Mouse (Mus musculus): ENCODE measurements around the gene Wdfy3.
"Not testable (repeated sequence)": the region's sequence is repeated elsewhere in the genome, so short reads cannot be mapped to it uniquely, and the experiment has no call there.

The Wdfy3 gene

DNA sequence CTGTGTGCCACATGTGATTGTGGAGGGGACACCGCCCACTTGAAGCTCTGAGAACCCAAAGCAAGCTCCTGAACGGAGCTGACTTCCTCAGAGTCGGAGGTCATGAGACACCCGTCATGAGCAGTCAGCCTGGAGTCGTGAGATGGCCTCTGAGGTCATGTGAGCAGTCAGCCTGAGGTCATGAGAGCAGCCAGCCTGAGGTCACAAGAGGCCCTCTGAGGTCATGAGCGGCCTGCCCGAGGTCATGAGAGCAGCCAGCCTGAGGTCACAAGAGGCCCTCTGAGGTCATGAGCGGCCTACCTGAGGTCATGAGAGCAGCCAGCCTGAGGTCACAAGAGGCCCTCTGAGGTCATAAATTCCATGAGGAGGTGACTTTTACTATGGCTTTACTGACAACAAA is 120.4 kb downstream of the Wdfy3 start:
- DNase-seq (ENCODE audit: low read depth, low spot score), result no peak

DNA sequence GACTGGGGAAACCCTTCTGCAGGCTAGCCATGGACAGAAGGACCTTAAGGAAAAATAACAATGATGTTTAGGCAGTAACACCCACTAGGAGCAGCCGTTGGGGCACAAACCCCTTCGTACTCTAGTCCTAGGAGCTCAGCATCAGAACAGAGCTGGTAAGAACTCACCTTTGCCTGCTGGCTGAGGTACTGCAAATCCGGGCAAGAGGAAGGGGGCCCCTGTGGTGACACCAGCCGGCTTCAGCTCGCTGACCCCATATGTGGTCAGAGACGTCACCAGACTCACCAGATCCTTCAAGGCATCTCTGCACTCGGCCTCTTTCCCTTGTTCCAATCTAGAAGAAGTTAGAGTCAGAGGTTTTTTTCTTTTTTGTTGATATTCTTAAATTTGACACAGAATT is 121.1 kb downstream of the Wdfy3 start:
- peak; percentile 88 for DNase-seq (ENCODE audit: low read depth, low spot score)

DNA sequence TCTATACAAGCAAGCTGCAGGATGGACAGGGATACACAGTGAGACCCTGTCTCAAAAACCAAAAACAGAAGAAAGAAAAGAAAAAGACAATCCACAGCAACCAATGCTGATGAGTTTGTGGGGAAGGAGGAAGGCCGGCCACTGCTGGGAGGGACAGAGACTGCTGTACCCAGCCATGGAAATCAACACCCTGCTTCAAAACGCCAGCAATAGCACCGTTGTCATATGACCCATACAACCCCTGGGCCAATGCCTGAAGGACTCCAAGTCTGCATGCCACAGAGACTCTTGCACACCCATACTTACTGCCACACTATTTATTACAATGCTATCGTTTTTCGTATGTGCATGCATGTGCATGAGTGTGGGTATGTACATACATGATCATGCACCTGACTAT is 124.0 kb downstream of the Wdfy3 start:
- DNase-seq (ENCODE audit: low read depth, low spot score), result no peak

DNA sequence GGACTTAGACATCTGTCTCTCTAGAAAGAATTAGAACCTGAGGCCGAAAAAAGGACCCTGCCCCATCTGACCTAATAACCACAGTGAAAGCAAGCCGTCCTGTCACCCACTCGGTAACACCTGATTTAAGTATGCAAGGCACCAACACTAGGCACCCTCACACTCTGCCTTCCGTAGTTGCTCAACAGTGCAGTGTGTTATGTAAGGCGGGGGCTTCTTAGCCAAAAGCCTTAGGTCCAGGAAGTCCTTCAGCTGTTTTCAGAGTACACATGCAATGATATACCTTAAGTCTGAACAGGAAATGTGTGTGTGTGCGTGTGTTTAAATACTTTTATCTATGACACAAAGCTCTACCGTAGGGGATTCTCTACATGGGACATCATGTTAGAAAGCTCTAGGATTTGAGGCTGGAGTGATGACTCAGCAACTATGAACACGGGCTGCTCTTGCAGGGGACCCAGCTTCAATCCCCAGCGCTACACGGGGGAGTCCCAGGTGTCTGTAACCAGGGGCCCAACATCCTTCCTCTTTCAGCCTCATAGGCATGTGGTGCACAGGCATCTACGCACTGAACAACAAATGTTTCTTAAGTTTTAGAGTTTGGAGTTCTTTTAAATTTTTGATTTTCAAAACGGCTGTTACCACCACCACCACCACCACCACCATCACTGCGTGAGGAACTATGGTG is 131.7 kb downstream of the Wdfy3 start:
- no peak for DNase-seq (ENCODE audit: low read depth, low spot score)

DNA sequence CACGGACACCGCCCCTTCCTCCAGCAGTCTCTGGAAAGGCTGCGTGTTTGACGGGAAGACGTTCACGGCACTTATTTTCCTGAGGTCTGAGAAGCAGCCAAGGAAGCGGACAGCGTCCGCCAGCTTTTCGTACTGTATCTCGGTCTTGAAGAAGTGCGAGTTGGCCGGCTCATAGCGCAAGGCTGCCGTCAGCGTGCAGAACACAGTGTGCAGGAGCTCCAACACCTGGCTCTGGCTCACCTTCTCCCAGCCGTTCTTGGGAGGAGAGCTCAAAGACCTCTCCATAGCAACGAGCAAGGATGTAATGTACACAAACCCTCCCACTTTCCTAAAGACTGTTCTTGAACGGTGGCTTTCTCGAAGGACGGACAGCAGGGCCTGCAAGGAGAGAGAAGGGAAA is 132.4 kb downstream of the Wdfy3 start:
- peak; percentile 61 for DNase-seq (ENCODE audit: low read depth, low spot score)

DNA sequence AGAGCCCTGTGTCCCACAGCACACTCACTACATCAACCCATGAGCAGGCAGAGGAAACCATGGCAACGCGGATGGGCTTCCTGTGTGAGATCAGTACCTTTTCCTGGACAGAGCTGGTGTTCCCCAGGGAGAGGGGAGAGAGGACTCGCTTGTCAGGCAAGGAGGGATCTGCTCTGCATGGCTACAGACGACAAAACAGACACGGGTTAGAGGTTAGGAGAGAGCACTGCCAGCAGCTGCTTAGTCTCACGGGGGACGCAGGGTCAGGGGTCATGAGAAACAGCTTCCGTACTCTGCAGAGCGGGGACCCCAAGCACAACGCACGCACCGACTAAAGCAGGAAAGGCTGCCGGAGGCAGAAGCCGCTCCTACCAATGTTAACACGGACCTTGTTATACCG is 133.8 kb downstream of the Wdfy3 start:
- peak; percentile 61 for DNase-seq (ENCODE audit: low read depth, low spot score)

DNA sequence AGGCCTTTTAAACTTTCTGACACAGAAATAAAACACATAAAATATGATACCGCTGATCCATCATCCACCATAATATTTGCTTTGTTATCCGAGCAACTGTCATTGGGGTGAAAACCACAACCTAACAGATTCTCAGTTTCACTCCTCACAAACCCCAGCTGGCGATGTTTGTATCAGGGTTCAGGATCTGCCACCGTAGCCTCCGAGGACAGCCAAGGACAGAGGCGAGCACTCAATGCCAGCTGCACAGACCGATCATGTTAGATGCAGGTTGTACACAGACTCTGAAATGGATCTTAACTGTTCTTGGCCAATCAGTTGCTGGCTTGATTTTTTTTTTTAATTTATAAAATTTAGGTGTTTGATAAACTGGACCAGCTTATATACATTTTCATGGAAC is 135.1 kb downstream of the Wdfy3 start:
- peak; percentile 35 for DNase-seq (ENCODE audit: low read depth, low spot score)

GRCm38 (mm10) chr5:101932971-101933810 is 136.5 kb downstream of the Wdfy3 start:
- peak; percentile 86 for DNase-seq (ENCODE audit: low read depth, low spot score)

- no peak for DNase-seq (ENCODE audit: low read depth, low spot score)
Measured at GRCm38 (mm10) chr5:101931997-101932396, 137.7 kb downstream of the Wdfy3 start.

GRCm38 (mm10) chr5:101926311-101926710 is 143.4 kb downstream of the Wdfy3 start:
- no peak for DNase-seq (ENCODE audit: low read depth, low spot score)

DNA sequence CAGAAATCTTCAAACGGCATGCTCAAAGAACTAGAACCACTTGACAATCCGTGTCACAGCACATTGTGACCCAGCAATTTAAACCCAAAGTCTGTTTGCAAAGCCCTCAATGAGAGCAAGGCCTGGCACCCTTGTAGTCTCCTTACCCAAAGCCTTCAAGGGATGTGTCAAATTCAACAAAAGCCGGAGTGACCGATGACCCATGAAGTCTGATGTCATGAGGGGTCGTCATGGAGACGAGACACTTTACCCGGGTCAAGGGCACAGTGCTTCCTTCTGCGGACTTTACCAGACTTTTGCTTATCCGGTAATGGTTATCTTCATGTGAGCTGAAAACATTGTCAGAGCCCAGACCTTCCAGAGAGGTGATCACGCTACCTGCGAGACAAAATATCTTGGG is 146.0 kb downstream of the Wdfy3 start:
- DNase-seq (ENCODE audit: low read depth, low spot score), result no peak

GRCm38 (mm10) chr5:101919559-101919958 is 150.2 kb downstream of the Wdfy3 start:
- peak; percentile 62 for DNase-seq (ENCODE audit: low read depth, low spot score)

DNA sequence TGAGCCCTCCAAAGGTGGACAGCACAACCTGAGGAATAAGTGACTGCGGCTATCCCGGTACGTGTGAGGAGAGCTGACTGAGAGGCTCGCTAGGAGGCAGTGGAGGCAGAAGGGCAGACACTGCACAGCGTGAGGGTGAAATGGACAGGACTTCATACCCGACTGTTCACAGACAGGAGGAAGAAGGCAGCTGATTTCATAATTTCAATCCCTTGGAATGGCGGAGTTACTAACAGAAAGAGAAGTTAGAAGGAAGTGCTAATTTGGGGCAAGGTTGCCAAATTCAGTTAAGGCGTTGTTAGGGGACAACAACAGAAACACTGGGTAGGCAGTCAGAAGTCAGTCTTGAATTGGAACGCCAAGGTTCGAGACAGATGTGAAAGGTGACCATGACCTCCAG is 160.3 kb downstream of the Wdfy3 start:
- no peak for DNase-seq (ENCODE audit: low read depth, low spot score)

- no peak for DNase-seq (ENCODE audit: low read depth, low spot score)
Measured at GRCm38 (mm10) chr5:101905624-101906023, 164.1 kb downstream of the Wdfy3 start.

DNA sequence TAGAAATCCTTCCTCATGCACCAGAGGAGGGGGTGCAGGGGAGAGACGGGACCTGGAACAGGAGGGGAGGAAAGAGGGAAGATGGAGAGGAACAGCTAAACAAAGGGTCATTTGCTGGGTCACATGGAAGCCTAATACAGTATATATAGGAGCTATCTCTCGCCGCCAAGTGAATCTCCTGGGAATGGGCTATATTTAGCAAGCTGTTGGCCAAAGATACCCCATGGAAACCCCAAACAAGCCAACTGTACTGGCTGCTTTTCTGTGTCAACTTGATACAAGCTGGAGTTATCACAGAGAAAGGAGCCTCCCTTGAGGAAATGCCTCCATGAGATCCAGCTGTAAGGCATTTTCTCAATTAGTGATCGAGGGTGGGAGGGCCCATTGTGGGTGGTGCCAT is 164.9 kb downstream of the Wdfy3 start:
- not testable (repeated sequence) for DNase-seq (ENCODE audit: low read depth, low spot score)

DNA sequence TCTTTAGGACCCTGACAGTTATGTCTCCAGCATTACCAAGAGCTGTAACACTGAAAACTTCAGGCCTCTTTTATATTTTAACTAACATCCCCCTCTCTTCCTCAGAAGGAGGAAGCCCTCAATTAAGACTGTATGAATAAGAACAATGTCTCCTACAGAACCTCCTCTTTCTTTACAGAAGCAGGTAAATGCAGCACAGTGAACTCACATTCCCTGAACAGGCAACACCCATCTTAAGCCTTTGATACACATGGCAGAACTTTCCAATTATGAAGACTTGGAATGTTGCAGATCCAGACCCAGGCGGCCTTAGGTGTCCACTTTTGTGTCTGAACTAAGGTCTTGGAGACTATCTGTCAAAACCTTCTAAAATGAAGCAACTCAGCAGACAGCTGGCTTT is 167.0 kb downstream of the Wdfy3 start:
- no peak for DNase-seq (ENCODE audit: low read depth, low spot score)

DNA sequence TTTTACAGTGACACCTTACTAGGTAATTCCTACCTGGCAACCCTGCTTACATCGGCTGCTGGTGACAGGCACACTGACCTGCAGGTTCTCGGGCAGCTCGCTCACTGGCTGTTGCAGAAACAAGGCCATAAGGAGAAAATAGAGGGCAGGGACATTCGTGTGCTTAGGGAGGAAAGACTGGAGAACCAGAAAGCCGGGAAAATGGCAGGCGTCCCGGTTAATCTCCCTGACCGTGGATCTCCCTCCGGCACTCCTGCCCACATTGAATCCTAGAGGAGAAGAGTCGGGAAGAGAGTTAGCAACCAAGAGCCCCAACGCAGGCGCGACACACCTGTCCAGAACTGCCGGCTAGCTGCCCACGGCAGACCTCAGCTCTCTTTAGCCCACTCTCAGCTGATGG is 169.7 kb downstream of the Wdfy3 start:
- peak; percentile 58 for DNase-seq (ENCODE audit: low read depth, low spot score)

DNA sequence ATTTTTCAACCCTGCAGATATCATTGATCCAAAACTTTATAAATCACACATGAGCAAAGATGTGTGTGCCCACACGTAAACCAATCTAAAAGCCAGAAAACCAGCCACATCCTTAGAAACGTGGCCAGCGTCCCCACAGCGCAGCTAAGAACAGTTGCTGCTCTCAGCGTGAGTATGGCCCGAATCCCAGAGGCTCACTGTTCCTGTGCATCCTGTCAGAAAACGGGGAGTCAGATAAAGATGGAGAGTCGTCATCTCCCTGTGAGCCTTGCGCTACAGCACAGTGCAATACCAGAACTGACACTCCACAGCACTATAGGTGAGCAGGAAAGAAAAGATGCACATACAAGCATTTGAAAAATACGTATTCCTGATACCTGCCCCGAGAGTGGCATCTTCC is 172.9 kb downstream of the Wdfy3 start:
- peak; percentile 97 for DNase-seq (ENCODE audit: low read depth, low spot score)

- peak; percentile 57 for DNase-seq (ENCODE audit: low read depth, low spot score)
Measured at GRCm38 (mm10) chr5:101895717-101896645, 173.7 kb downstream of the Wdfy3 start.

GRCm38 (mm10) chr5:101895119-101895518 is 174.6 kb downstream of the Wdfy3 start:
- DNase-seq (ENCODE audit: low read depth, low spot score), result peak; percentile 40

- DNase-seq (ENCODE audit: low read depth, low spot score), result peak; percentile 84
Measured at GRCm38 (mm10) chr5:101893820-101894515, 175.8 kb downstream of the Wdfy3 start.
